Comparison of ENCODE assay signal across 7 mouse cellular contexts in the genomic region with DNA sequence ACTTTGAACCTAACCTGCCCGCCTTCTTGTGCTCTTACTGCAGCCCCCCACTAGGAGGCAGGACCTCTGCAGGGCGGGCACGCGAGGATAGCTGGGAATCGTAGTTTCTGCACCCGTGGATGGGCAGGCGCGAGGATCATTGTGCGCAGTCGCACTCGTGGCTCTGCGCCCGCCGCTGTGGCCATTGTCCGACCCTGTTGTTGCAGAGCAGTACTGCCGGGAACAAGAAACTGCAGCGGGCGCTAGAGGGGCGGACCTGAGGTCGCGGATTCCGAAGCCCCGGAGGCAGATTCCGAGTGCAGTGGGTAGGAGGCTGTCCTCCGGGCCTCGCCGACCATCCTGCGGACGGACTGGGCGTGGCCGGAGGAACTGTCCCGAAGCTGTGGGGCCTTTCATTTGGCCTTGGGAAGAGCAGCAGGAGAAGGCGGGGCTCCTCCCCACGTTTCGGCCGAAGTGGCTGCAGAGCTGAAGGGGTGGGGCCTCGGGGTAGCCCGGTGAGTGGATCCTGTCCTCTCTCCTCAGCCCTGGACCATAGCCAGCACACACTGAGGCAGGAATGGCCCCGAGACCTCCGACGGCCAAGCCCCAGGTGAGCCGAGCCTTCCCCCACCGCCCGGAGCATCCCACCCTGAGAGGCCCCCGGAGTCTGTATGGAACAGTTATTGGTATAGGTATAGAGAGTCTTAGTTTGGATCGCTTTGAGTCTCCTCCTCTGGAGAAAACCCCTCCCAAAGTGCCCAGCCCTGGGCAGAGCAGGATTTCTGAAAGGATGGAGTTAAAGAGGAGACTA. TPM values are rescaled to one million over a fixed set of nuclear protein-coding genes. Genes with fewer than 3 reads are reported as not detected.
A peak's percentile ranks its signal among the peaks of the same experiment; 100 is the strongest.
DNase-seq lines count a peak whose midpoint lies in the region; ATAC-seq and TF ChIP-seq lines count a peak whose summit lies in the region.

A gene (plus strand): TSS at position 146 of the 790 bp plus-strand sequence.

- H3K27ac ChIP-seq in embryonic facial prominence, embryonic 11.5 days (replicated peaks; ENCODE audit: low read depth, low read length): peak within 1 kb of the TSS; percentile 95
- no peak within 1 kb of the TSS for H3K27ac ChIP-seq in kidney, adult 2 months (ENCODE audit: insufficient read depth, low read depth, low read length)
- peak within 1 kb of the TSS; percentile 95 for H3K27ac ChIP-seq in limb, embryonic 12.5 days
- peak within 1 kb of the TSS; percentile 94 for H3K27ac ChIP-seq in midbrain, embryonic 15.5 days
- peak within 1 kb of the TSS; percentile 83 for H3K27ac ChIP-seq in spleen, adult 2 months (ENCODE audit: insufficient read depth, low read length)

- under 1% methylated on average over 46 of the region's 46 CpGs for WGBS in embryonic facial prominence, embryonic 11.5 days
- under 1% methylated on average over 46 of the region's 46 CpGs for WGBS in kidney, adult 2 months
- WGBS in limb, embryonic 12.5 days: under 1% methylated on average over 46 of the region's 46 CpGs
- under 1% methylated on average over 46 of the region's 46 CpGs for WGBS in midbrain, embryonic 15.5 days
- WGBS in spleen, adult 2 months: 1% methylated on average over 45 of the region's 46 CpGs

- ATAC-seq in embryonic facial prominence, embryonic 11.5 days (replicated peaks; ENCODE audit: insufficient number of reproducible peaks, low FRiP score, low TSS enrichment, low read depth): peak; percentile 98
- peak; percentile 92 for ATAC-seq in limb, embryonic 12.5 days (ENCODE audit: insufficient number of reproducible peaks, insufficient read depth, low FRiP score, low TSS enrichment, low read depth)
- peak; percentile 98 for ATAC-seq in midbrain, embryonic 15.5 days (replicated peaks)

- H3K36me3 ChIP-seq in embryonic facial prominence, embryonic 11.5 days (replicated peaks; ENCODE audit: control insufficient read depth, insufficient read depth, low read depth, low read length): peaks cover 14% of the 10 kb centered on the region
- H3K36me3 ChIP-seq in kidney, adult 2 months (ENCODE audit: control insufficient read depth, insufficient read depth, low read length): peaks cover 3% of the 10 kb centered on the region
- H3K36me3 ChIP-seq in limb, embryonic 12.5 days: peaks cover 38% of the 10 kb centered on the region
- H3K36me3 ChIP-seq in midbrain, embryonic 15.5 days (replicated peaks): peaks cover 29% of the 10 kb centered on the region
- H3K36me3 ChIP-seq in spleen, adult 2 months (ENCODE audit: control insufficient read depth, insufficient read depth, low read length): peaks cover 16% of the 10 kb centered on the region

- H3K4me1 ChIP-seq in embryonic facial prominence, embryonic 11.5 days (ENCODE audit: control insufficient read depth, insufficient read depth, low read length): no peaks in the 10 kb centered on the region
- no peaks in the 10 kb centered on the region for H3K4me1 ChIP-seq in kidney, adult 2 months (ENCODE audit: control insufficient read depth, insufficient read depth, low read length)
- peaks cover 26% of the 10 kb centered on the region for H3K4me1 ChIP-seq in limb, embryonic 12.5 days (replicated peaks)
- peaks cover 19% of the 10 kb centered on the region for H3K4me1 ChIP-seq in midbrain, embryonic 15.5 days
- peaks cover 18% of the 10 kb centered on the region; the same call in 1 of the 2 replicates for H3K4me1 ChIP-seq in spleen, adult 2 months (ENCODE audit: control insufficient read depth, insufficient read depth, insufficient read length)

- H3K9ac ChIP-seq in embryonic facial prominence, embryonic 11.5 days (replicated peaks; ENCODE audit: low read length): peak within 1 kb of the TSS; percentile 92
- peak within 1 kb of the TSS; percentile 92 for H3K9ac ChIP-seq in limb, embryonic 12.5 days (replicated peaks)
- H3K9ac ChIP-seq in midbrain, embryonic 15.5 days: peak within 1 kb of the TSS; percentile 93

- H3K4me3 ChIP-seq in embryonic facial prominence, embryonic 11.5 days (ENCODE audit: low read depth, low read length): peak within 1 kb of the TSS; percentile 80
- peak within 1 kb of the TSS; percentile 59 for H3K4me3 ChIP-seq in kidney, adult 2 months (ENCODE audit: insufficient read depth, low read depth, low read length)
- H3K4me3 ChIP-seq in limb, embryonic 12.5 days (replicated peaks): peak within 1 kb of the TSS; percentile 73
- peak within 1 kb of the TSS; percentile 93 for H3K4me3 ChIP-seq in midbrain, embryonic 15.5 days
- H3K4me3 ChIP-seq in spleen, adult 2 months (ENCODE audit: extremely low read depth, insufficient read depth, insufficient read length): peak within 1 kb of the TSS; percentile 81

- no peaks in the 10 kb centered on the region for H3K27me3 ChIP-seq in embryonic facial prominence, embryonic 11.5 days (ENCODE audit: control insufficient read depth, insufficient read depth, low read length)
- H3K27me3 ChIP-seq in kidney, adult 2 months (replicated peaks; ENCODE audit: control insufficient read depth, insufficient read depth, low read length): no peaks in the 10 kb centered on the region
- no peaks in the 10 kb centered on the region for H3K27me3 ChIP-seq in limb, embryonic 12.5 days
- H3K27me3 ChIP-seq in midbrain, embryonic 15.5 days (replicated peaks): no peaks in the 10 kb centered on the region
- H3K27me3 ChIP-seq in spleen, adult 2 months (ENCODE audit: control insufficient read depth, insufficient read depth, low read length): no peaks in the 10 kb centered on the region

- TF ChIP-seq CTCF in kidney, adult 2 months (conservative IDR thresholded peaks at IDR 0.05; ENCODE audit: insufficient read depth, insufficient read length, low read depth, low read length): peak; percentile 87
- peak; percentile 83; the same call in 1 of the 2 replicates for TF ChIP-seq CTCF in spleen, adult 2 months (IDR thresholded peaks at IDR 0.05; ENCODE audit: extremely low read depth, insufficient read depth, insufficient read length, insufficient replicate concordance)

- H3K9me3 ChIP-seq in embryonic facial prominence, embryonic 11.5 days (replicated peaks; ENCODE audit: control insufficient read depth, low read length): no peaks in the 10 kb centered on the region
- H3K9me3 ChIP-seq in limb, embryonic 12.5 days: 0 out of 2 replicates have a peak, but pooled peaks cover 4% of the 10 kb centered on the region
- H3K9me3 ChIP-seq in midbrain, embryonic 15.5 days: peaks cover 5% of the 10 kb centered on the region; the same call in 1 of the 2 replicates

- H3K4me2 ChIP-seq in embryonic facial prominence, embryonic 11.5 days (ENCODE audit: low read depth, low read length): peak within 1 kb of the TSS; percentile 33
- H3K4me2 ChIP-seq in limb, embryonic 12.5 days: peak within 1 kb of the TSS; percentile 63
- H3K4me2 ChIP-seq in midbrain, embryonic 15.5 days: peak within 1 kb of the TSS; percentile 59

- TF ChIP-seq POLR2A in kidney, adult 2 months (IDR thresholded peaks at IDR 0.05; ENCODE audit: low read depth, low read length): no peak
- peak; percentile 30; the same call in 1 of the 2 replicates for TF ChIP-seq POLR2A in spleen, adult 2 months (IDR thresholded peaks at IDR 0.05; ENCODE audit: low read depth, low read length)

- DNase-seq in adrenal gland, postnatal 14 days: peak; percentile 97
- DNase-seq in embryonic facial prominence, embryonic 11.5 days (ENCODE audit: low spot score): peak; percentile 97
- DNase-seq in heart, adult 18-20 months: peak; percentile 93 to 96
- DNase-seq in kidney, adult 2 months: peak; percentile 97
- peak; percentile 79 to 91 for DNase-seq in spleen, adult 2 months (ENCODE audit: low read depth in 1 of 2, low spot score in 2 of 2)

RNA-seq across cellular contexts. Expression of the gene that starts here (rescaled TPM):
- 5.3 and 8.3 TPM in 2 replicates for total RNA-seq in adrenal gland, postnatal 14 days (2021)
- 33.5 and 34.8 TPM in 2 replicates for polyA plus RNA-seq in embryonic facial prominence, embryonic 11.5 days (2014; fragmentation: Nextera tagmentation; extraction: Ambion mirVana)
- 1 to 10 TPM; 2.8 to 3.2 TPM for total RNA-seq in heart, adult 18-20 months (2021)
- 1.9 TPM in 2 replicates for polyA plus RNA-seq in kidney, adult 2 months (2012; rRNA removed)
- polyA plus RNA-seq in limb, embryonic 12.5 days (2016; fragmentation: Nextera tagmentation; extraction: Ambion mirVana): 30.3 and 30.4 TPM in 2 replicates
- polyA plus RNA-seq in midbrain, embryonic 15.5 days (2015; fragmentation: Nextera tagmentation; extraction: Ambion mirVana): 47.1 and 48.3 TPM in 2 replicates
- 2.2 and 2.4 TPM in 2 replicates for polyA plus RNA-seq in spleen, adult 2 months (2012; rRNA removed)
